Mouse (Mus musculus) frontal cortex, postnatal 14 days (tissue): ENCODE data around the gene Gm12216.

Source experiments
- DNase-seq, 2 experiments: peaks; one replicate each; pipeline ENCODE4 v3.0.0; 2022; ENCODE audit warnings: low spot score in 2 of 2

Gene Gm12216

DNA sequence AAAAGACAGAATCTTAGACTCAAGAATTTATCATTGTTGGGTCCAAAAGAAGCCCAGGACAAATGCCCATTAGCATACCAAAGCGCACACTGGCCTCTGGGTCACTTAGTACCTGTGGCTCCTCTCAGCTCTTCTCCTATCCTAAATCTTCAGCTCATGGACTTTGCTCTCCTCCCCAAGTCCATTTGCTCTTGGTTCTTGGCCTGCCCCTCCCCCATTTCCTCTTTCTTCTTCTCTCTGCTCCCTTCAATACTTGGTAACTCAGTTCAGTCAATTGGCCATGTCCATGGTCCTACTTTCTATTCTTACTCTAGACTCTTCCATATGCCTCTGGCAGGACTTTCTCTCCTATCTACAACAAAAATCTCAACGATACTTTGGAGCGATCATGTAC is 37.1 kb downstream of the Gm12216 start:
- no peak for DNase-seq

DNA sequence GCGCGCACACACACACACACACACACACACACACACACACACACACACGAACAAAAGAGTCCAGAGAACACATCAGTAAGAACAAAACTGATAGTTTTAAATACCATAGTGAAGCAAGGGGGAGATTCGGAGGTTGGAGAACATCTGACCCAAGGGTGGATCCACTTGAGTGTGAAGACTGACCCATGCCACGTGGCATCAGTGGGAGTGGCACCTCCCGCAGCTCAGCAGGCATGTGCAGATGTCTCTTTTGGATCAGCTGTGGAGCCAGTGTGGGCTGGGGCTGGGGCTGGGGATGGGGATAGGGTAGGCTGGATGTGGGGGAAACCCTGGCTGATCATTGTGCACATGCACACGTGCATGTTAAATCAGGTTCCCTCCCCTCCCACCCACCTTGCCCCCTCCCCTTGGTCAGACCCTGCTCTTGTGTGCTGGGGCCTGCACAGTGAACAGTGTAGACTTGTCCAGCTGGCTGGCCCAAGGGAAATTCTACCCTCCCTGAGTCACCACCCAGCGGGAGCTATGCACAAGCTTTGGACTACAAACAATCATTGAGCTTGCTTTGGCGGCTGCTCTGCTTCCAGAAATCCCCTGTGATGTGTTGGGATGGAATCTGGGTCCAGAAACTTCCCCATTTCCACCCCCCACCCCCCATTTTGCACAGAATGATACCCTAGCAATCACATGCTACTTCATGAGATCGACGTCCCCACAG is 37.7 kb downstream of the Gm12216 start:
- DNase-seq: no peak

DNA sequence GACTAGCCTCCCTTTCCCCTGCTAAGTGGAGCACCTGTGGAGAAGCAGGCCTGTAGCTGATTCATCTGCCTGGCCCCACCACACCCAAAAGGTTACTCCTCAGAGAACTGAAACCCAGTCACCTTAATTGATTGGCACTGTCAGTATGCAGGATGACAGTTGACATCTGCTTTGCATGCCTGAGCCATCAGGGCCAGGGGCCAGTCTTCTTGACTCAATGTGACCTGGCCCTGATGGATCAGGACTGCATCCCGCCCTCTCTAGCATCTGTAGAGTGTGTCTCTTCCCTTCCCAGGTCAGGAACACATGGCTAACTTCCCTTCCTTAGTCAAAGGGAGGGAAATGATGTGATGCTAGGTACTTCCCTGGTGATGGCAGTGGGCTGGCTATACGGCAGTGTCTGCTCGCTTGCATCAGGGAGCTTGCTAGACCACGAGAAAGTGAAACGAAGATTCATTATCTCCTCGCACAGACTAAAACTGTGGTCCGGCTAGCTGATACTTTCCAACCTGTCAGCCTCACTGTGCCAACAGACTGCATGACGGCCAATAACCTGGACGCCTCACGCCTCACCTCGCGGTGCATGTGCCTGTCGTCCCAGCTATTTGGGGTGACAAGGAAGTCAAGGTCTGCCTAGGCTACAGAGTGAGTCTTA is 38.4 kb downstream of the Gm12216 start:
- no peak for DNase-seq

DNA sequence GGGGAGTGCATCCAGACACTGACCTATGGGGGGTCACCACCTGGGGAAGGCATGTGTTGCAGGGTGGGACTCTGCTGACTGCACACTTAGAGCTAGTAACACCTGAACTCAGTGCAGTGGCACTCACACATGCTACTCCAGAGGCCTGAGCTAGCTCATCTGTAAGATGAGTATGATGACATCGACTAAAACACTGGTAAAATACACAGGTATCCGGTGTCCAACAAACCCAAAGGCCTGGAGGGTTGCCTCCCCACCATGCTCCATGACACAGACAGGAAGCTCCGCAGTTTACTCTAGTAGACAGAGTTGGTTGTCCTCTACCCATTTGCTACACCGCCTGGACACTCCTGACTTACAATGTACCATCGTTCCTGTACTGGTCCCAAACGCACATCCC is 39.5 kb downstream of the Gm12216 start:
- DNase-seq: no peak

DNA sequence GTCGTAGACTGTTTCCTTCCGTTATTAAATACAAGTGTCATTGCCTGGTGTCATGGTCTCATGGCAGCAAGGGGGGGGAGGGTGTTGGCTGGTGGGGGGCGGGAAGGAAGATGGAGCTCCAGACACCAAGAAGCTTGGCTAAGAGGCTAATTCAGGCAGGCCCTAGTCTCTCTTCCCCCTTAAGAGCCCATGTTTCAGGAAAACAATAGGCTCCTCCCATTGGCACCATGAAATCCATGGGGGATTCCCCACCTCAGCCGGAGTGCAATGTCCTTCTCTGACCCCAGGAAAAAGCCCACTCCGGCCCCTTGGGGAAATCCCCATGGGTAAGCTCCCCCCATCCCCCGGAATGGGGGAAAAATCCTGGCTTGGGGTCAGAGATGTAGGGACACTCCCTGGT is 40.3 kb downstream of the Gm12216 start:
- no peak for DNase-seq

DNA sequence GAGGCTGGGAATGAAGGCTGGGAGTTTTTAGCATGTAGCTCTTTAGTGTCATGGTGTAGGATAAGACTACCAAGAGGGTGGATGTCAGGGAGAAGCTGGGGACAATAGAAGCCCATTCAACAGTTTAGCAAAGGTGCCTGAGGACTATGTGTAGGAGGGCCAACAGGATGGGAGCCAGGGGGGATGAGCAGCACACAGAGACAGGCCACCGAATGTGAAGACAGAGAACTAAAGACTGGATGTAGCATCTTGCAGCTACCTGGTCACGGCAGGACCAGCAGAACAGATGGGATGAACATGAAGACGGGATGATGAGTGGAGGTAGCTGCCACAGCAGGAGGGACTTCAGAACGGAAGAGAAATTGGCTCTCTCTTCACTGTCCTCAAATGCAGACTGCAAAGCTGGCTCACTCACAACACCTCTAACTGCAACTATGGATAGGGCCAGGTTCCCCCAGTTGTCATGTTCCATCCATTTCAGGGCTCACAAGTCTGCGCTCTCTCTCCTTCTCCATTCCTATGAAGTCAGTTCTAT is 42.1 kb downstream of the Gm12216 start:
- no peak for DNase-seq

DNA sequence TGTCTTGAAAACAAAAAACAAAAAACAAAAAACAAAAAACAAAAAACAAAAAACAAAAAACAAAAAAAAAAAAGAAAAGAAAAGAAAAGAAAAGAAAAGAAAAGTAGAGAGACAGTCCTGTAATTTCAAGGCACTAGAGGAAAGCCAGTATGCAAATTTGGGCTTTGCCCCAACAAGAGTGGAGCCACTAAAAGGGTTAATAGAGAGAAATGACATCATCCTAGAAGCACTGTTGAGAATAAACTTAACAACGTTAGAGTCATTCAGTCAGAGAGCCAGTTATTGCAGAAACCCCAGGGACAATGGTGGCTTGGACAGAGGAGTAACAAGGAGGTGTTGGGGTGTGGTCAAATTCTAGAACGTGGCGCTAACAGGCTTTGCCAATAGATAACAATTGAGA is 44.2 kb downstream of the Gm12216 start:
- DNase-seq: no peak

DNA sequence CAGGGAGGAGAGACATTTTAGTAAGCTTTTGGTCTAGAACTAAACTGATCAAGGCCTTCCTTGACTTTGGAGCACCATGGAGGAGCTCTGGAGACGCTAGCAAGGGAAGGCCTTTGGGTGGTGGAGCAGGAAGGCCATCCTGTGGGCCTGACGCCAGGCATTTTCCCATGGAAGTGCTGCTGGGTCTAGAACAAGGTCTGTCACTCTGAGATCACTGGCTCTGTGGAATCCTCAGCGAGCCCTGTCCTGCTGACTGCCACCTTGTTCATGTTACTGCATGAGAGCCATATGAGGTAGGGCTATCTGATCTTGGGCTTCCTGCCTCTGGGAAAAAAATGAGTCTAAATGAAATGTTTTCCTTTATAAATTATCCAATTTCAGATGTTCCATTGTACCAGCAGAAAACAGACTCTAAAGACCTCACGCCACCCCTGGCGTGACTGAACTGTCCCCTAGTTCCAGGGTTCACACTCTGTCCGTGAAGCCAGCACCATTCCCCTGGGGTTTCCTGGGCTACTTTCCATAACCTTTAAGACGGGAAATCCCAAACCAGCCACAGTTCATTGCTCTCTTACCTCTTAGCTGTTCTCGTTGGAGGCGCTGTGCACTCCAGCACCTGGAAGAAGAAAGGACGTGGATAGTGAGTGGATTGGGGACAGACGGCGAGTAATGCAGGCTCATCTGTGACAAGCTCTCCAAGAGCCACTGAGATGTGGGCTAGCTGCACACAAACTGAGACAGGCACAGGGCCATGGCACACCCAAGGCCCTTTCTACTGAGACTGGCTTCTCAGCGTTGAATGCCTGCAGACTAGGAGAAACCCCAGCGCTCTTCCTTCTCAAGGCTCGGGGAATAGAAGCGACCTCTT is 45.8 kb downstream of the Gm12216 start:
- DNase-seq: no peak

DNA sequence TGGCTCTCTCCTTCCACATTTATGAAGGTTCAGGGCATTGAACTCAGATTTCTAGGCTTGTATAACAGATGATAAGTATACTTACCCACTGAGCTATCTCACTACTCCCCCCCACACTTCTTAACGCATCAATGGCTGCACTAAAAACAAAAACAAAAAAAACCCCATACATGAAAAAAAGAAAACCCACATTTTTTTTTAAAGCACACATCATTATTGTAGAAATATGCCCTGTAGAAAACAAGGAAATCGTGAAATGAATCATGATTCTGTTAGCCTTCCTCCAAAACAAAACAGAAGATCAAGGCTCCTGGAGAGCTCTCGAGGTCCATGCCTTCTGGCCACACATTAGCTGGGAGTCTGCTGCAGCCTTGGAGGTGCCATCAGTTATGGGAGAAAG is 47.7 kb downstream of the Gm12216 start:
- no peak for DNase-seq

DNA sequence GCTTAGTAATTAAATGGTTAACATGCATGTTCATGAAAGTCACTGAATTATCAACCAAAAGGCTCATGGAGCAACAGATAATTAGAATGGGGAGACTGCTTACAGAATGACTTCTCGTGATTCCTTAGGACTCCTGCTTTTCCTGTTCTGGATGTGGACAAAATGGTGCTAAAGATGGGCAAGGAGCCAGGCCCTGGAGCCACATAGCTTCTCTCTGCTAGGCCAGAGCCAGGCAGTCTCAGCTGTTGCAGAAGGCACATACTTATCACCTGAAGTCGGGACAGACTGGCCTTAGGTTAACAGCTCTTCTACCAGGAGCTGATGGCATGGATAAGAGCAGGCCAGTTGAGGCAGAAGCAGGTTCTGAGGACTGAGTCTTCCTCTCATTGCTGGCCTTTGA is 48.3 kb downstream of the Gm12216 start:
- DNase-seq: no peak

DNA sequence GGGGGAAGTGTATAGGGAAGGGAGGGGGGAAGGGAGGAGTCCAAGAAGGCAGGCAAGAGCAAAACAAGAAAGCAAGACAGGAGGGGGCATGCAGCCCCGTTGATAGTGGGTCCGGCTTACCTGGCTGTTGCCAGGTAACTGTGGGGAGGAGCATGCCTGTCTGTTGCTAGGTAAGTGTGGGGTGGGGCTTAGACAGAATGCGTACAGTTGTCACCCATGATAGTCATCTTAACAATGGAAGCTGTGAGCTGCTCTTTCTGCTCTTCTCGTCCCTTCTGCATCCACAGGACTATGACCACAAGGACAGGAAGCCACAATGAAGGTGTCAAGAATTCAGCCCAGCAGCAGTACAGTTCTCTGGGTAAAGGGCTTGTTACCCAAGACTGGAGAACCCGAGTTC is 48.9 kb downstream of the Gm12216 start:
- DNase-seq: no peak

DNA sequence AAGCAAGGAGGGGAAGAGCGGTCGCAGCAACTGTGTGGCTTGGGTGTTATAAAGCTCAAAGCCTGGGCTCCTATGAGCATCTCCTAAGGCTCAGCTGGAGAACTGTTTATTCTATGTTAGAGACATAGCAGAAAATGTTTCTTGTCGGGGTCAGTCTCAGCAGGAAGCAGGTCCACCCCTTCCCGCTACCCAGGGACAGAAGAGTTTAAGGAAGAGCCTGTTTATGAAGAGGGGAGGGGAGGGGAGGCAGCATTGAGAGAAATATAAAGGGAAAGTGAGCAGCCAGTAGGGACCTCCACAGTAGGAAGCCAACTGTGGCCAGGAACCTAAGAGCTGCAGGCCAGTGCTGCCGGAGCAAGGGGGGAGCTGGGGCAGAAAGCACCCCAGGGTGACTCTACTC is 49.7 kb downstream of the Gm12216 start:
- no peak for DNase-seq

DNA sequence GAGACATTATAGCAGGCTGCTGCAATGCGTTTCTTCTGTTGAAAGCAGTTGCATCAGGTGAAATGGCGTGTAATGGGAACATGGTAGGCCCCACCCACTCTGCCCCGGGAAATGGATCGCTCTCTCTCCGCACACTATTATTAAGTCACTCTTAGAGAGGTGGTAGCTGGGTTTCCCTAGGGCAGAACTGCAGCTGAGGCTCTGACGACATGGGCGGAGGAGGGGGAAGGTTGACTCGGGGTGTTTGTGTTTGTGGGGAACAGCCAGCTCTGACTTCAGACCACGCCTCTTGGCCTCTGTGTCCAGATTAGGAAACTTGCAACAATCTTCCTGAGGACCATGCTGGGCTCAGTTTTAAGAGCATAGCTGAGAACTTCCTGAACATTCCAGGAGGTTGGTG is 53.3 kb downstream of the Gm12216 start:
- no peak for DNase-seq

DNA sequence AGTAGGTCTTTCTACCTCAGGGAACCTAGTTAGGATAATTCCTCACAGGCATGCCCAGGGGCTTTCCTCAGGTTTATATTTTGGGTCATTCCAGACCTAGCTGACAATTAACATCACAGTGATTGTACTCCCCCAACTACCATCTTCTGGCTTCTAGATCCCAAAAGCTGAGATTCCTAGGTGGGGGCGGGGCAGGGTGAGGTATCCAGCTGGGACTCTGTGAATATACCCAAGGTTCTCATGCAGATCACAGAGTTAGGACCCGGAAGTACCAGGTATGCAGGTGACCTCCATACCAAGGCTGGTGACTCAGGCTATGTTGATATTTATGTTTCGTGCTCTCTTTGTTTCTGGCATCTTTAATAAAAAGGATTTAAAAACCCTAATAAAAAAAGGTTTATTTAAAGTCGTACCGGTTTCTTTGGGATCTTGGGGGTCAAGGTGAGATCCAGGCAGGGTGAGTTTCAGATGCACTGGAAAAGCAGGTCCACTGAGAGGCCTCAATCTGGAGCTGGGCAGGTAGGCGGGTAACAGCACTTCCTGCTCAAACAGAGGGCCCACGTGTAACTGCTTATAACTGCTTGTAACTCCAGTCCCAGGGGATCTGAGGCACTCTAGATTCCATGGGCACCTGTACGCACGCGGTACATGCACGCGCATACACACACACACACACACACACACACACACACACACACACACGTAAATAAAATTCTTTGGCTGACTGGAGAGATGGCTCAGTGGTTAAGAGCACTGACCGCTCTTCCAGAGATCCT is 54.3 kb downstream of the Gm12216 start:
- no peak for DNase-seq

DNA sequence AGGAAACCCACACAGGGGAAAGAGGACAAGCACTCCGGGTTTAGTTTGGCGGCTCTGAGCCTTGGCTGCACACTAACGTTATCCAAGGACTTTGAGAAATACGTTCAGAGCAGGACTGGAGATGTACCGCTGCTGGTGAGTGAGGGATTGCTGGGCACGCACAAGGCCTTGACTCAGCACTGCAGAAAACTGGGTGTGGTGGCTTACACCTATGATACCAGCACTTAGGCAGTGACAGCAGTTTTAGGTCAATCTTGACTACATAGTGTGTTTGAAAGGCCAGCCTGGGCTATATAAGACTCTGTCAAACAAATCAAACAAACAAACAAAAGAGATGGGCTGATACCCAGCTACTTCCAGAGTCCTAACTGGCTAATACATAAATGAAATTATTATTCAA is 55.6 kb downstream of the Gm12216 start:
- DNase-seq: no peak

DNA sequence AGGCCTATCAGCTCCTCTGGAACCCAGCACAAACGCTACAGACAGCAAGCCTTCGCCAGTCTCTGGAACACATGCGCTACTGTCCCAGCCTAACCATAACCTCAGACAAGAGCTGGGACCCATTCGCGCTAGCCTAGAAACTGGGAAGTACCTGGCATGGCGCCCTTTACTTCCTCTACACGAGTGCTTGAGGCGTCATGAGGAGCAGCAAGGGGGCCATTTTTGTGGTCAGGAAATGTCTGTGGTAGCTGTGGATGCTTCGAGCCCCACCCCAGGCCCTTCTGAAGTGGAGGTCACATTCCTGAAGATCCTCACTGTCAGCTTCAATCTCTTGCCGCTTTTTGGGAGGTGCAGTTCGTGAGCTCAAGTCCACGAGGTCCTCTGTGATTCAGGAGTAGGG is 56.0 kb downstream of the Gm12216 start:
- no peak for DNase-seq

DNA sequence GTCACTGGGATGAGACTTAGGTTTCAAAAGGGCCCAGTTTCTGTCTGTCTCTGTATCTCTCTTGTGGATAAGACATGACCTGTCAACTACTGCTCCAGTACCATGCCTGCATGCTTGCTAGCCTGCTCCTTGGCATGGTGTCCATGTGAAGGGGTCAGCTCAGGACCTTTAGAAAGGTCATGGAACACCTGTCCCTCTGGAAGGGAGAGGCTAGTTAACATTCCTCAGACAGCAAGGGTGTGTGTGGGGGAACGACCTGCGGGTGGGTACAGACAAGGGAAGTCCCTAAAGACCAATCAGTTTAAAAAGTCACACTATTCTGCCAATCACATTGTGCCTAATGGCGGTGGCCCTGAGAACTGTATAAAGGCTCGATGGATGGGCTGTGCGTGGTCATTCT is 58.1 kb downstream of the Gm12216 start:
- no peak for DNase-seq

DNA sequence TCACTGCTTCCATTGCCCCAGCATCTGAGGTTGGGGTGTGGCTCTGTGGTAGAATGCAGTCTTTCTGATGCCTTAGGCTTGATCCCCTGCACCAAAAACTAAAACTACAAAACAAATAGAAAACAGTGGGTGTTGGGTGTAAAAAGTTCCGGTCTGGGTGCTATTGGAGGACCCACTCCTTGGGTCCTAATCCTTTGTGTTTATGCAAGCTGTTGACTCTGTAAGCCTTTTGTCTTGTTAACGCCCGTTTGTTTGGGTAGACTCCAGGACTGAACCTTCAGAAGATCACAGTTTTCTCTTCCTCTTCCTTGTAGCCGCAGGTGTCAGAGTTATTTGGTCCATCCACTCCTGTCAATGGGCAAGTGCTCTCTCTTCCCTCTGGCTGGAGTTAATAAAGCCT is 59.0 kb downstream of the Gm12216 start:
- DNase-seq: no peak

DNA sequence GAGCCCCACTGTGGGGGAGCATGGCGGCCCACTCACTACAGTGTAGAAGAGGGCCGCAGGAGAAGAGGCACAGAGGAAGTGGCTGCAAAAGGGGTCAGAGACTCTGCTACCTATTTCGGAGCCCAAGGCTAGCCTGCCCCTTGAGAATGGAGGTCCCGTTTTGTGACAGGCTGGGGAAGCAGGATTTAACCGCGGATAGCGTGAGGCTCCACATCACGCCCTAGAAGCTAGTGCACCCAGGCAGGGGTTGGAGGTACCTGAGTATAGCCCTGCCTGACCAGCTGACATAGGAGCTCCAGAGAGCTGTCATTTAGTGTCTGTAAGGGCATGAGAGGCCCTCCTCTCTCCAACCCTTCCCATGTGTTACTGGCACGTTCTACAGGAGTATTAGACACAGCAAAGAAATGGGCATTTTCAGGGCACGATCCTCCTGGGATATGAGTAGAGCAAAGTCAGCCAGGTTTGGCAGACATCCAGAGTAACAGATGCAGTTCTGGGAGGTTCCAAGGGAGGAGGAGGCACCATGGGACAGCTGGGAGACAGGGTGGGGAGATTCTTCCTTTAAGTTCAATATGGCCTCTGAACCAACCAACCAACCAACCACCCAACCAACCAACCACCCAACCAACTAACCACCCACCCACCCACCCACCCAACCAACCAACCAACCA is 60.9 kb downstream of the Gm12216 start:
- no peak for DNase-seq

DNA sequence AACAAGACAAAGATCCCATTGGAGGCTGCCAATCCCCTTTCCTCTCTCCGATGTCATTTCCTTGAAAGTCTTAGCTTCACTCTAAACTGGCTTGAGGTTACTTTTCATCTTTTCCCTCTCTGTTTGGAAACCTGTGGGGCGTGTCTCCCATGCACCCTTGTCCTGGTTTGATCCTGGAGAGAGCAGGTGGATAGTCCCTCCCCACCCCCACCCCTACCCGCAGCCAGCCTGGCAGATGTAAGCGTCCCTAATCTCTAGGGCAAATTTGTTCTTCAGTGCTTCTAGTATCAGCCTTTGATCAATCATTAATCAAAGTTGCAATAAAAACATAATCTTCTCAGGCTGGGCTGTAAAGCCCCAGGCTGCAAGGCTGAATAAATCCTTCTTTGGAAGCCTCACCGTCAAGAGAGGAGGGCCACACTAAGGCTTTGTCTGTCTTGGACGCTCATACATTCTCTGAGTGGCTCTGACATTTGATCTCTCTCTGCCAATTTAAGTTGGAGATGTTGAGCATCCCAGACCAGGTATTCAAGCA is 61.6 kb downstream of the Gm12216 start:
- no peak for DNase-seq
